Mouse (Mus musculus) CH12.LX (cell line): Measurements from ENCODE around the gene Rbms1. TPM values are rescaled to one million over a fixed set of nuclear protein-coding genes. Genes with fewer than 3 reads are reported as not detected.

Experiments used
- DNase-seq: peaks from one replicate; pipeline ENCODE4 v3.0.0-alpha.2; 2013; ENCODE audit errors: extremely low read depth
- H3K27ac ChIP-seq: 2 replicates; pipeline ENCODE4 v1.5.1; 2012; ENCODE audit warnings: low read depth, mild to moderate bottlenecking, control low read depth, moderate library complexity; ENCODE audit not compliant: insufficient read depth
- H3K27me3 ChIP-seq: replicated peaks from 2 replicates; pipeline ENCODE3; 2012; ENCODE audit warnings: inconsistent platforms
- H3K36me3 ChIP-seq, 2 experiments: replicated peaks in 1 of 2; 2 replicates each; pipeline versions ENCODE3 to v1.6.1; 2012; ENCODE audit warnings: inconsistent platforms in 1 of 2, low read length in 1 of 2, mild to moderate bottlenecking in 1 of 2, mixed read lengths in 1 of 2, moderate library complexity in 1 of 2; ENCODE audit not compliant: control insufficient read depth in 1 of 2, insufficient read depth in 1 of 2
- H3K4me1 ChIP-seq, 2 experiments: 2 replicates each; pipeline ENCODE4 v1.6.1; 2012; ENCODE audit warnings: inconsistent platforms in 1 of 2, moderate library complexity in 1 of 2; ENCODE audit not compliant: insufficient read depth in 2 of 2, control insufficient read depth in 1 of 2
- H3K4me2 ChIP-seq: 2 replicates; pipeline ENCODE4 v1.6.1; 2012; ENCODE audit warnings: low read depth, mild to moderate bottlenecking, control low read depth; ENCODE audit not compliant: poor library complexity, insufficient read depth, severe bottlenecking
- H3K4me3 ChIP-seq, 3 experiments: fragments of 150-350 bp in 1 of 3; sonication (generic) in 1 of 3; replicated peaks in 1 of 3; 2 replicates each; pipeline versions ENCODE3 to v1.5.1; 2011 to 2012; ENCODE audit warnings: low read depth in 2 of 3, low read length in 2 of 3, mild to moderate bottlenecking in 2 of 3, moderate library complexity in 2 of 3, control low read depth in 1 of 3, improper control_type of control experiment in 1 of 3, inconsistent platforms in 1 of 3, mixed read lengths in 1 of 3; ENCODE audit not compliant: poor library complexity in 1 of 3
- H3K79me2 ChIP-seq: replicated peaks from 2 replicates; pipeline ENCODE4 v1.6.1; 2012; ENCODE audit warnings: mild to moderate bottlenecking, moderate library complexity; ENCODE audit not compliant: control insufficient read depth, poor library complexity, insufficient read depth, severe bottlenecking; ENCODE audit errors: extremely low read depth
- H3K9ac ChIP-seq: 2 replicates; pipeline ENCODE4 v1.6.1; 2012; ENCODE audit warnings: low read depth, mild to moderate bottlenecking, control low read depth, moderate library complexity; ENCODE audit not compliant: insufficient read depth
- H3K9me3 ChIP-seq: replicated peaks from 2 replicates; pipeline ENCODE3; 2012; ENCODE audit warnings: low read length, inconsistent platforms, mixed read lengths
- EP300 ChIP-seq: IDR thresholded peaks from 2 replicates; pipeline ENCODE4 v1.6.1; 2011; ENCODE audit warnings: low read length, improper control_type of control experiment
- ETS1 ChIP-seq: conservative IDR thresholded peaks from 2 replicates; pipeline ENCODE4 v1.6.1; 2012; ENCODE audit warnings: low read depth, mild to moderate bottlenecking, inconsistent platforms, low read length, improper control_type of control experiment, moderate library complexity
- HCFC1 ChIP-seq: IDR thresholded peaks from 2 replicates; pipeline ENCODE4 v1.6.1; 2012; ENCODE audit warnings: low read depth, mild to moderate bottlenecking, inconsistent platforms, low read length, improper control_type of control experiment
- JUN ChIP-seq: IDR thresholded peaks from 2 replicates; pipeline ENCODE4 v1.6.1; 2011; ENCODE audit warnings: low read depth, mild to moderate bottlenecking, low read length, improper control_type of control experiment, moderate library complexity; ENCODE audit not compliant: insufficient read depth
- JUND ChIP-seq: conservative IDR thresholded peaks from 2 replicates; pipeline ENCODE4 v1.6.1; 2011; ENCODE audit warnings: low read depth, low read length, improper control_type of control experiment
- KAT2A ChIP-seq: IDR thresholded peaks from 2 replicates; pipeline ENCODE4 v1.6.1; 2012; ENCODE audit warnings: low read length, improper control_type of control experiment, inconsistent platforms; ENCODE audit not compliant: insufficient replicate concordance
- MAX ChIP-seq: IDR thresholded peaks from 2 replicates; pipeline ENCODE4 v1.6.1; 2011; ENCODE audit warnings: low read length, improper control_type of control experiment
- MYC ChIP-seq: IDR thresholded peaks from 2 replicates; pipeline ENCODE4 v1.6.1; 2011; ENCODE audit warnings: low read depth, mild to moderate bottlenecking, improper control_type of control experiment, low read length
- PAX5 ChIP-seq: IDR thresholded peaks from 2 replicates; pipeline ENCODE4 v1.6.1; 2012; ENCODE audit warnings: low read length, inconsistent platforms, mixed read lengths
- POLR2AphosphoS2 ChIP-seq: IDR thresholded peaks from 2 replicates; pipeline ENCODE4 v1.6.1; 2011; ENCODE audit warnings: low read depth, low read length, improper control_type of control experiment
- RAD21 ChIP-seq: IDR thresholded peaks from 2 replicates; pipeline ENCODE4 v1.6.1; 2011; ENCODE audit warnings: low read depth, mild to moderate bottlenecking, low read length, improper control_type of control experiment, moderate library complexity
- RCOR1 ChIP-seq: conservative IDR thresholded peaks from 2 replicates; pipeline ENCODE4 v1.6.1; 2012; ENCODE audit warnings: low read depth, mild to moderate bottlenecking, inconsistent platforms, low read length, improper control_type of control experiment
- SMC3 ChIP-seq: IDR thresholded peaks from 2 replicates; pipeline ENCODE4 v1.6.1; 2011; ENCODE audit warnings: low read depth, low read length, improper control_type of control experiment
- TCF12 ChIP-seq: IDR thresholded peaks from 2 replicates; pipeline ENCODE4 v1.6.1; 2014; ENCODE audit warnings: low read depth, mild to moderate bottlenecking, inconsistent platforms, low read length, improper control_type of control experiment
- UBTF ChIP-seq: IDR thresholded peaks from 2 replicates; pipeline ENCODE4 v1.6.1; 2012; ENCODE audit warnings: low read depth, mild to moderate bottlenecking, inconsistent platforms, low read length, improper control_type of control experiment, moderate library complexity
- USF2 ChIP-seq: conservative IDR thresholded peaks from 2 replicates; pipeline ENCODE4 v1.6.1; 2011; ENCODE audit warnings: low read depth, low read length, improper control_type of control experiment
- ZMIZ1 ChIP-seq: IDR thresholded peaks from 2 replicates; pipeline ENCODE4 v1.6.1; 2012; ENCODE audit warnings: low read depth, mild to moderate bottlenecking, inconsistent platforms, low read length, improper control_type of control experiment
- dilution Hi-C: fragments of 300-500 bp; cut with MboI; formaldehyde crosslinking; loops from 2 replicates; pipeline ENCODE4 v1.14.3; 2020; ENCODE audit warnings: low sequenced_read_pairs; ENCODE audit not compliant: extremely low pct_unique_long_range_greater_than_20kb, extremely low pct_ligation_motif_present
- in situ Hi-C: fragments of 300-500 bp; cut with MboI; formaldehyde crosslinking; loops from 3 replicates; pipeline ENCODE4 v1.14.3; 2019; ENCODE audit warnings: low sequenced_read_pairs, low pct_ligation_motif_present, low pct_unique_long_range_greater_than_20kb, mixed read lengths
- polyA plus RNA-seq: library from polyadenylated mRNA; unstranded; fragments of >175 nt; gene quantifications from 2 replicates; pipeline ENCODE4 v1.2.1, GENCODE M21; 2012; ENCODE audit warnings: low read depth; ENCODE audit not compliant: insufficient read length
- total RNA-seq, 2 experiments: library from RNA; depleted of rRNA; stranded (reverse); fragments of 300-350 nt in 1 of 2; fragments of >200 nt in 1 of 2; gene quantifications; 2 replicates each; pipeline ENCODE4 v1.2.3; 2012 to 2014

Gene Rbms1
- total and polyA plus RNA-seq, 3 experiments, result 10.6 to 33.9 (median 12.6) TPM

DNA sequence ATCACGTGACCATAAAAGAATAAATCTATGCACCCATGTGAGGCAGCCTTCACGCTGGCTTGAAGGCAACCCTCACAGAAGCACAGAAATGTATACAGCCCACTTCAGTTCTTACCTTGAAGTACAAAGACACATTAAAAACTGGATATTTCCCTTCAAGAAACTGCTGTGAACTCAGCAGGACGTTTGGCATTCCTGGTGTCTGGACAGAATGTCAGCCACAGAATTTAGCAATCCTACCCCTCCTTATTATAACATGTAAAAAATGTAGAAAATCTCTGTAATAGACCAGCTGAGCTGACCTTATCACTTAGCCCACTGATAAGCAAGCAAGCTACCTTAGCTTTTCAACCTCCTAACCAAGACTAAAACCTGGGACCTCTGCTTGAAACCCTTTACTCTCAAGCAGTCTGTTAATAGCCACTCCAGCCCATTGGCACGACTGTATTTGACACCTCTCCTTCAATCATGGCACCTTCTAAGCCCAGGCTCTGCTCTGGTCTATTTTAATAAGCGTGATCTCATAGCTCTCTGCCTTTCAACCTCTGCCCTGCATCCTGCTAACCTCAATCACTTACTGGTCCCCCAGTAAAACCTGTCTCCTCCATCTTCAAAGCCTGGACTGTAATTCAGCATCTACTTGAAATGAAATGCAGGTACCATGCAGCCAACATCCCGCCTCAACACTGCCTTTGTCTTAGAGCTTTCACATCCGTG lies 90.7 kb downstream of the Rbms1 start:
- Histone ChIP-seq H3K36me3 (peaks cover 0 to 12% of the 10 kb centered on the region in 2 experiments), H3K79me2 (peaks cover 4% of the 10 kb centered on the region; the same call in 1 of the 2 replicates), H3K9me3 (no peaks in the 10 kb centered on the region), H3K9ac (no peak overlapping the region), H3K27me3 (no peaks in the 10 kb centered on the region), H3K4me3 (no peak overlapping the region), H3K4me2 (no peak overlapping the region), H3K27ac (no peak overlapping the region), H3K4me1 (peaks cover 4 to 52% of the 10 kb centered on the region in 2 experiments)
- in situ Hi-C loops, result no loop called here
- TF ChIP-seq USF2 (no peak), POLR2AphosphoS2 (no peak), ZMIZ1 (no peak), EP300 (no peak), JUND (no peak)
- DNase-seq, result no peak
- dilution Hi-C loops, result no loop called here

DNA sequence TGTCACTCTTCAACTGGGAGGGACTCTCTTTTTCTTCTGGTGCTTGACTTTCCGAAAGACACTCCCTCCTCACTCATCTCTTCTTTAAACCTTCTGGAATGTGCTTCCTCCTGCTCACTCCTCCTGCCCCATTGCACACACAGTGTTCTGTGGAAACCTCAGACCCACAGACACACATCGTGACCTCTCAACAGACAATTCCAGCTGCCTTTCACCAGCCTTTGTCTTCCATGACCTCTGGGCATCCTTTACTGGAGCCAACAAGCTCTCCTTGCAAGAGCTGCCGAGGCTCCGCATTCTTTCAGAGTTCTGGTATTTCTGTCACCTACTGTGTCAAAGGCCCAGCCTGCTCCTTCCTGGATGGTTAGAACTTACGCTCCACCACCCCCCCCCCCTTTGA lies 92.0 kb downstream of the Rbms1 start:
- DNase-seq, result no peak
- no peak overlapping the region for H3K27ac ChIP-seq
- no peaks in the 10 kb centered on the region for H3K27me3 ChIP-seq
- TF ChIP-seq SMC3 (no peak), ETS1 (no peak)
- TF ChIP-seq, all 38 proteins: peak for 0
- Histone ChIP-seq H3K4me2 (no peak overlapping the region), H3K4me3 (no peak overlapping the region), H3K9ac (no peak overlapping the region), H3K4me1 (peaks cover 7 to 53% of the 10 kb centered on the region in 2 experiments), H3K79me2 (peaks cover under 1% of the 10 kb centered on the region; the same call in 1 of the 2 replicates), H3K36me3 (peaks cover 0 to 12% of the 10 kb centered on the region in 2 experiments), H3K9me3 (no peaks in the 10 kb centered on the region)
- in situ Hi-C loops, result no loop called here
- dilution Hi-C loops, result no loop called here

DNA sequence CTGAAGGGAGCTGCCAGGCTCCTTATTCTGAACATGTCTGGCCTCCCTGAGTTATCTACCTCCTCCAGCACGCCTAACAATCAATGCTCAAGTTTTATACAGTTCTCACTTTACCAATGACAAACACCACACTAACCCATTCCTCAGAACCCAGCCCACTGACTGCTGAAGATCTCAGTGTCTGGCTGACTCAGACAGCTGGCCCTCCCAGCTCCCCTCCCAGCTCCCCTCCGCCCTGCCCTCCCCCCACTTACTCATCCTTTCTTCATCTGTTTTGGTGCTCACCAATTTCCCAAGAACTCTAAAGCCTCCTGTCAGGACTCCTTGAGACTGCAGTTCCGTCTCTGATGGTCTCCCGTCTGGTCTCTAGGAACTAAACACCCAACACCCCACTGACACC lies 92.5 kb downstream of the Rbms1 start:
- TF ChIP-seq TCF12 (no peak), UBTF (no peak), RAD21 (no peak), RCOR1 (no peak), PAX5 (no peak), USF2 (no peak), MYC (no peak), ZMIZ1 (no peak), MAX (no peak), KAT2A (no peak), JUN (no peak), HCFC1 (no peak)
- H3K9me3 ChIP-seq, result no peaks in the 10 kb centered on the region
- no peak for DNase-seq
- H3K79me2 ChIP-seq, result no peaks in the 10 kb centered on the region; the same call in 1 of the 2 replicates
- H3K27me3 ChIP-seq, result no peaks in the 10 kb centered on the region
- H3K4me1 ChIP-seq, result peaks cover 10 to 55% of the 10 kb centered on the region in 2 experiments
- H3K4me3 ChIP-seq, result no peak overlapping the region
- no peak overlapping the region for H3K9ac ChIP-seq
- no peak overlapping the region for H3K27ac ChIP-seq
- peaks cover 0 to 12% of the 10 kb centered on the region in 2 experiments for H3K36me3 ChIP-seq
- H3K4me2 ChIP-seq, result no peak overlapping the region
- in situ Hi-C loops, result no loop called here
- dilution Hi-C loops, result no loop called here
